Comparison of ENCODE assay signal across 29 mouse cellular contexts in genomic region chr1:38795496-38795895, GRCm38 (mm10). TPM values are rescaled to one million over a fixed set of nuclear protein-coding genes. Genes with fewer than 3 reads are reported as not detected.
DNase-seq lines count a peak whose midpoint lies in the region; ATAC-seq and TF ChIP-seq lines count a peak whose summit lies in the region.
"Had no signal": no experiment of that assay in that cellular context is flagged by ENCODE, and none has a peak within 500 bp of the region (broad histone marks: within the 10 kb centered on the region; RNA-seq: fewer than 3 reads in every experiment).

No protein-coding gene starts in this region.

- H3K4me2 ChIP-seq in hindbrain, postnatal 0 days (ENCODE audit: low read depth, low read length) = no peak overlapping the region
- H3K4me2 ChIP-seq in midbrain, embryonic 11.5 days = no peak overlapping the region
- no peak overlapping the region for H3K4me2 ChIP-seq in midbrain, embryonic 14.5 days (ENCODE audit: low read length)
- H3K4me2 ChIP-seq in kidney, embryonic 15.5 days = no peak overlapping the region
- H3K4me2 ChIP-seq: embryonic facial prominence, embryonic 13.5 days; forebrain, embryonic 12.5 days; forebrain, embryonic 15.5 days; heart, embryonic 13.5 days; hindbrain, embryonic 14.5 days had no signal

- peak; percentile 42; the same call in 1 of the 2 replicates for ATAC-seq in frontal cortex, adult (ENCODE audit: low TSS enrichment)
- ATAC-seq in hindbrain, postnatal 0 days = no peak
- no peak for ATAC-seq in midbrain, embryonic 11.5 days (ENCODE audit: low FRiP score)
- ATAC-seq in midbrain, embryonic 14.5 days (ENCODE audit: low FRiP score, low TSS enrichment) = no peak
- no peak for ATAC-seq in kidney, embryonic 15.5 days (replicated peaks; ENCODE audit: low FRiP score)
- ATAC-seq: activated CD4-positive, CD25-positive, alpha-beta regulatory T cell, adult 4 months; forebrain, embryonic 15.5 days; intestine, postnatal 0 days; Patski had no signal

- no peak for DNase-seq in frontal cortex, postnatal 36 days (ENCODE audit: low spot score in 2 of 2)
- no peak for DNase-seq in hindbrain, embryonic 10.5 days (ENCODE audit: low spot score)
- no peak for DNase-seq in hindbrain, postnatal 0 days (ENCODE audit: low spot score)
- DNase-seq in midbrain, embryonic 11.5 days (ENCODE audit: low spot score, missing footprints) = peak; percentile 85
- DNase-seq in midbrain, embryonic 14.5 days = no peak
- no peak for DNase-seq in cerebellum, postnatal 10 days
- DNase-seq: adrenal gland, adult 8-10 months; adrenal gland, postnatal 25 days; cerebellum, adult 18-20 months; cerebellum, adult 9-10 months; cerebellum, postnatal 25 days; embryo, embryonic 11 days; gastrocnemius, adult 2 months; gastrocnemius, postnatal 14 days; heart, adult 18-20 months; heart, postnatal 14 days had no signal

- H3K9ac ChIP-seq in hindbrain, postnatal 0 days (replicated peaks; ENCODE audit: low read length) = no peak overlapping the region
- no peak overlapping the region for H3K9ac ChIP-seq in midbrain, embryonic 11.5 days (ENCODE audit: low read length)
- H3K9ac ChIP-seq in midbrain, embryonic 14.5 days (replicated peaks; ENCODE audit: low read length) = no peak overlapping the region
- no peak overlapping the region for H3K9ac ChIP-seq in kidney, embryonic 15.5 days
- H3K9ac ChIP-seq: embryonic facial prominence, embryonic 13.5 days; forebrain, embryonic 12.5 days; forebrain, embryonic 15.5 days; heart, embryonic 13.5 days; hindbrain, embryonic 14.5 days had no signal

- no peak overlapping the region for H3K4me3 ChIP-seq in hindbrain, embryonic 10.5 days
- no peak overlapping the region for H3K4me3 ChIP-seq in hindbrain, postnatal 0 days (ENCODE audit: low read length)
- H3K4me3 ChIP-seq in midbrain, embryonic 11.5 days (ENCODE audit: low read depth, low read length) = no peak overlapping the region
- H3K4me3 ChIP-seq in midbrain, embryonic 14.5 days (replicated peaks; ENCODE audit: low read depth, low read length) = no peak overlapping the region
- H3K4me3 ChIP-seq in kidney, embryonic 15.5 days (replicated peaks) = no peak overlapping the region
- H3K4me3 ChIP-seq: embryonic facial prominence, embryonic 10.5 days; embryonic facial prominence, embryonic 13.5 days; erythroblast, embryonic 14.5 days; forebrain, embryonic 12.5 days; forebrain, embryonic 15.5 days; gastrocnemius, adult 2 months; heart, embryonic 13.5 days had no signal

- no peaks in the 10 kb centered on the region; the same call in 1 of the 2 replicates for H3K27me3 ChIP-seq in hindbrain, embryonic 10.5 days (ENCODE audit: insufficient read depth, poor library complexity, severe bottlenecking)
- no peaks in the 10 kb centered on the region for H3K27me3 ChIP-seq in hindbrain, postnatal 0 days (ENCODE audit: insufficient read depth, low read length)
- H3K27me3 ChIP-seq in midbrain, embryonic 11.5 days (ENCODE audit: control insufficient read depth, insufficient read depth, low read length) = no peaks in the 10 kb centered on the region; the same call in 1 of the 2 replicates
- H3K27me3 ChIP-seq in midbrain, embryonic 14.5 days (ENCODE audit: control insufficient read depth, insufficient read depth, low read length) = no peaks in the 10 kb centered on the region
- H3K27me3 ChIP-seq in kidney, embryonic 15.5 days = no peaks in the 10 kb centered on the region
- H3K27me3 ChIP-seq: embryonic facial prominence, embryonic 13.5 days; forebrain, embryonic 12.5 days; forebrain, embryonic 15.5 days; heart, embryonic 13.5 days; Patski had no signal

- H3K36me3 ChIP-seq in hindbrain, embryonic 10.5 days = peaks cover 27% of the 10 kb centered on the region
- peaks cover 25% of the 10 kb centered on the region for H3K36me3 ChIP-seq in hindbrain, postnatal 0 days (ENCODE audit: insufficient read depth, low read length)
- H3K36me3 ChIP-seq in midbrain, embryonic 11.5 days (ENCODE audit: control insufficient read depth, insufficient read depth, low read length) = peaks cover 2% of the 10 kb centered on the region; the same call in 1 of the 2 replicates
- H3K36me3 ChIP-seq in midbrain, embryonic 14.5 days (ENCODE audit: control insufficient read depth, insufficient read depth, low read length) = peaks cover 49% of the 10 kb centered on the region
- H3K36me3 ChIP-seq in kidney, embryonic 15.5 days = no peaks in the 10 kb centered on the region; the same call in 1 of the 2 replicates
- H3K36me3 ChIP-seq: embryonic facial prominence, embryonic 10.5 days had no signal

- 58% methylated on average over 5 of the region's 5 CpGs for WGBS in hindbrain, embryonic 10.5 days
- WGBS in hindbrain, postnatal 0 days = 52% methylated on average over 5 of the region's 5 CpGs
- 42% methylated on average over 5 of the region's 5 CpGs for WGBS in midbrain, embryonic 11.5 days
- WGBS in midbrain, embryonic 14.5 days = 35% methylated on average over 5 of the region's 5 CpGs
- 63% methylated on average over 5 of the region's 5 CpGs for WGBS in kidney, embryonic 15.5 days

- no peak for TF ChIP-seq CTCF in hindbrain, postnatal 0 days (IDR thresholded peaks at IDR 0.05; ENCODE audit: low read depth)

- H3K27ac ChIP-seq in hindbrain, embryonic 10.5 days = peak overlapping the region; percentile 57
- H3K27ac ChIP-seq in hindbrain, postnatal 0 days = no peak overlapping the region; the same call in 1 of the 2 replicates
- no peak overlapping the region for H3K27ac ChIP-seq in midbrain, embryonic 11.5 days (ENCODE audit: low read depth, low read length)
- no peak overlapping the region for H3K27ac ChIP-seq in midbrain, embryonic 14.5 days (replicated peaks; ENCODE audit: low read depth, low read length)
- no peak overlapping the region for H3K27ac ChIP-seq in kidney, embryonic 15.5 days
- H3K27ac ChIP-seq: embryonic facial prominence, embryonic 10.5 days; embryonic facial prominence, embryonic 13.5 days; forebrain, embryonic 12.5 days; forebrain, embryonic 15.5 days; gastrocnemius, adult 2 months; heart, embryonic 13.5 days; hindbrain, embryonic 14.5 days had no signal

- peaks cover 58% of the 10 kb centered on the region for H3K4me1 ChIP-seq in hindbrain, embryonic 10.5 days (replicated peaks)
- H3K4me1 ChIP-seq in hindbrain, postnatal 0 days (ENCODE audit: insufficient read depth, low read length) = no peaks in the 10 kb centered on the region
- H3K4me1 ChIP-seq in midbrain, embryonic 11.5 days (ENCODE audit: control insufficient read depth, insufficient read depth, low read length) = peaks cover 21% of the 10 kb centered on the region
- H3K4me1 ChIP-seq in midbrain, embryonic 14.5 days (ENCODE audit: control insufficient read depth, insufficient read depth, low read length) = 0 out of 2 replicates have a peak, but pooled peaks cover 4% of the 10 kb centered on the region
- no peaks in the 10 kb centered on the region for H3K4me1 ChIP-seq in kidney, embryonic 15.5 days
- H3K4me1 ChIP-seq: forebrain, embryonic 15.5 days; heart, embryonic 13.5 days had no signal

- no peaks in the 10 kb centered on the region for H3K9me3 ChIP-seq in hindbrain, embryonic 10.5 days
- no peaks in the 10 kb centered on the region for H3K9me3 ChIP-seq in hindbrain, postnatal 0 days (ENCODE audit: low read length)
- no peaks in the 10 kb centered on the region for H3K9me3 ChIP-seq in midbrain, embryonic 11.5 days (ENCODE audit: control insufficient read depth, low read length)
- H3K9me3 ChIP-seq in midbrain, embryonic 14.5 days (ENCODE audit: control insufficient read depth, low read length) = no peaks in the 10 kb centered on the region
- H3K9me3 ChIP-seq in kidney, embryonic 15.5 days (replicated peaks) = no peaks in the 10 kb centered on the region
- H3K9me3 ChIP-seq: embryonic facial prominence, embryonic 10.5 days; embryonic facial prominence, embryonic 13.5 days; forebrain, embryonic 12.5 days; forebrain, embryonic 15.5 days; G1E; heart, embryonic 13.5 days had no signal

RNA-seq across cellular contexts. Expression of gene Lonrf2, which starts 41.0 kb away (rescaled TPM):
- polyA plus RNA-seq in hindbrain, embryonic 10.5 days (2016; fragmentation: Nextera tagmentation; extraction: Ambion mirVana) = 1.9 TPM in 2 replicates
- 116 and 137 TPM in 2 replicates for total RNA-seq in hindbrain, postnatal 0 days (2014; rRNA removed)
- 21.9 TPM in 2 replicates for polyA plus RNA-seq in hindbrain, postnatal 0 days (2015; fragmentation: Nextera tagmentation; extraction: Ambion mirVana)
- polyA plus RNA-seq in midbrain, embryonic 11.5 days (2014; fragmentation: Nextera tagmentation; extraction: Ambion mirVana) = 4.2 TPM in 2 replicates
- 21.4 and 28.1 TPM in 2 replicates for polyA plus RNA-seq in midbrain, embryonic 14.5 days (2014; fragmentation: Nextera tagmentation; extraction: Ambion mirVana)
- 1.3 and 1.7 TPM in 2 replicates for polyA plus RNA-seq in kidney, embryonic 15.5 days (2015; fragmentation: Nextera tagmentation; extraction: Ambion mirVana)
- polyA plus RNA-seq: activated CD4-positive, CD25-positive, alpha-beta regulatory T cell, adult 4 months; erythroblast, embryonic 14.5 days had no signal
